Mouse (Mus musculus) heart, adult 2 months (tissue): ENCODE measurements around the gene Htr6. TPM values are rescaled to one million over a fixed set of nuclear protein-coding genes. Genes with fewer than 3 reads are reported as not detected.
A peak's percentile ranks its signal among the peaks of the same experiment; 100 is the strongest.

Experiments used
- DNase-seq, 2 experiments: peaks; one replicate each; pipeline ENCODE4 v3.0.0; 2021
- H3K27ac ChIP-seq: fragments of 200-600 bp; 2 replicates; pipeline ENCODE4 v1.8.1; 2022
- H3K27me3 ChIP-seq: fragments of 200-500 bp; 2 replicates; pipeline ENCODE4 v1.6.1; 2012; ENCODE audit warnings: mild to moderate bottlenecking, low read length, inconsistent platforms, mixed read lengths; ENCODE audit not compliant: control insufficient read depth, insufficient read depth
- H3K36me3 ChIP-seq: fragments of 200-500 bp; 2 replicates; pipeline ENCODE4 v1.6.1; 2012; ENCODE audit warnings: low read length, inconsistent platforms; ENCODE audit not compliant: control insufficient read depth, insufficient read depth
- H3K4me1 ChIP-seq: fragments of 200-500 bp; 2 replicates; pipeline ENCODE4 v1.6.1; 2011; ENCODE audit warnings: low read length; ENCODE audit not compliant: control insufficient read depth, insufficient read depth
- H3K4me3 ChIP-seq: fragments of 200-600 bp; 2 replicates; pipeline ENCODE4 v1.8.1; 2022
- H3K79me2 ChIP-seq: fragments of 200-500 bp; replicated peaks from 2 replicates; pipeline ENCODE4 v1.6.1; 2012; ENCODE audit warnings: mild to moderate bottlenecking, inconsistent platforms, low read length, moderate library complexity, mixed read lengths; ENCODE audit not compliant: control insufficient read depth, insufficient read depth
- H3K9ac ChIP-seq: fragments of 200-500 bp; 2 replicates; pipeline ENCODE4 v1.6.1; 2012; ENCODE audit warnings: low read depth, mild to moderate bottlenecking, control low read depth, inconsistent platforms, low read length, mixed read lengths
- CTCF ChIP-seq: fragments of 200-600 bp; IDR thresholded peaks from 2 replicates; pipeline ENCODE4 v1.8.1; 2022; ENCODE audit warnings: antibody characterized with exemption, mild to moderate bottlenecking, moderate library complexity
- EP300 ChIP-seq: fragments of 200-500 bp; IDR thresholded peaks from 2 replicates; pipeline ENCODE4 v1.6.1; 2011; ENCODE audit warnings: low read depth, low read length, control low read depth; ENCODE audit not compliant: insufficient read depth
- POLR2A ChIP-seq: fragments of 200-500 bp; IDR thresholded peaks from 2 replicates; pipeline ENCODE4 v1.6.1; 2011; ENCODE audit warnings: mild to moderate bottlenecking, low read depth, low read length, control low read depth; ENCODE audit not compliant: insufficient read depth
- WGBS: fragments of 180-500 bp; shearing (Covaris S2); methylation state at CpG from one replicate; pipeline ENCODE4 v1.1.7; 2018; 5-methylcytosine and 5-hydroxymethylcytosine counted together
- intact Hi-C: fragments of 180-260 bp; cut with DNase I; formaldehyde crosslinking; loops from one replicate; pipeline ENCODE4 v1.15.1; 2025
- polyA plus RNA-seq: library from polyadenylated mRNA; depleted of rRNA; stranded (reverse); fragments of >200 nt; gene quantifications from 2 replicates; pipeline ENCODE4 v1.2.3, GENCODE M21; 2012
- total RNA-seq, 2 experiments: library from RNA; stranded (reverse); gene quantifications; 2 replicates each; pipeline ENCODE4 v1.2.3; 2021

Htr6 gene
- total and polyA plus RNA-seq, 3 experiments = not detected

DNA sequence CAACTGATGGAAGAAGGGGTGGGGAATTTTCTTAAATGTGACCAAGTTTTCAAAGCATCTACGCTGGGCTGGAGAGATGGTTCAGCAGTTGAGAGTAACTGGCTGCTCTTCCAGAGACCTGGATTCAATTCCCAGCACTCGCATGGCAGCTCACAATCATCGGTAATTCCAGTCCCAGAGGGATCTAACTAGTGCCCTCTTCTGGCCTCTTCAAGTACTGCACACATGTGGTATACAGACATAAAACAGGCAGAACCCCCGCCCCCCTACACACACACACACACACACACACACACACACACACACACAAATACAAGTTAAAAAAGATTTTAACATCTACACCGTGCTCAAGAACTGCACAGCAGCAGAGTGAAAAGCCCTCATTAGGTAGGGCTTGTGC, 40.4 kb upstream of the Htr6 start:
- Histone ChIP-seq H3K4me1 (peaks cover 28% of the 10 kb centered on the region), H3K79me2 (peaks cover 12% of the 10 kb centered on the region), H3K4me3 (no peak overlapping the region), H3K36me3 (peaks cover 19% of the 10 kb centered on the region), H3K27me3 (no peaks in the 10 kb centered on the region), H3K27ac (no peak overlapping the region), H3K9ac (no peak overlapping the region)
- intact Hi-C loops = no loop called here
- 92% methylated on average over 5 of the region's 5 CpGs for WGBS
- TF ChIP-seq CTCF (peak; percentile 36), POLR2A (no peak), EP300 (no peak)
- DNase-seq = no peak

- H3K27ac ChIP-seq = no peak overlapping the region
- H3K9ac ChIP-seq = no peak overlapping the region
- no peaks in the 10 kb centered on the region for H3K27me3 ChIP-seq
- H3K4me3 ChIP-seq = no peak overlapping the region
- TF ChIP-seq POLR2A (no peak), CTCF (no peak), EP300 (no peak)
- H3K79me2 ChIP-seq = peaks cover 12% of the 10 kb centered on the region
- H3K4me1 ChIP-seq = peaks cover 31% of the 10 kb centered on the region
- intact Hi-C loops = no loop called here
- WGBS = 67% methylated on average over 3 of the region's 3 CpGs
- DNase-seq = no peak
- peaks cover 5% of the 10 kb centered on the region for H3K36me3 ChIP-seq
Observed at GRCm38 (mm10) chr4:139112482-139112881, 37.1 kb upstream of the Htr6 start.

DNA sequence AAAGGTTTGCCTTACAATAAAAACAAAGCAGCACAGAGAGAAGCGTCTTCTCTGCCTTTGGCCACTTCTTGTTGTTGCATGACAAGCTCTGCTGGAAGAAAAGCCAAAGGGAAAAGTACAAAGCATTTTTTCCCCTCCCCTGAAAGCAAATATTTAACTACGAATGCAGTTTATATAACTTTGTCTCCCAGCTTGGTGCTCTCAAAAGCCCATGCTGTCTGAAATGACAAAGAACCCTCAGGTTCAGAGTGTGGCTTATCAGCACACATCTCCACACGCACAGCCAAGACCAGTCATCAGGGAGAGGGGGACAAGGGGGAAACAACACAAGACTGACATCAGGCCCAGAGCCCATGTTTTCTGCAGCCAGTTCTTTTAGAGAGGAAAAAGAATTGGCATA, 36.1 kb upstream of the Htr6 start:
- intact Hi-C loops = no loop called here
- Histone ChIP-seq H3K79me2 (peaks cover 11% of the 10 kb centered on the region), H3K27ac (no peak overlapping the region), H3K4me1 (peaks cover 27% of the 10 kb centered on the region), H3K36me3 (peaks cover 2% of the 10 kb centered on the region), H3K9ac (no peak overlapping the region), H3K27me3 (no peaks in the 10 kb centered on the region), H3K4me3 (no peak overlapping the region)
- DNase-seq = no peak
- no peak for TF ChIP-seq POLR2A
- TF ChIP-seq EP300 = no peak
- no peak for TF ChIP-seq CTCF
- WGBS = 15% methylated on average over 3 of the region's 3 CpGs

DNA sequence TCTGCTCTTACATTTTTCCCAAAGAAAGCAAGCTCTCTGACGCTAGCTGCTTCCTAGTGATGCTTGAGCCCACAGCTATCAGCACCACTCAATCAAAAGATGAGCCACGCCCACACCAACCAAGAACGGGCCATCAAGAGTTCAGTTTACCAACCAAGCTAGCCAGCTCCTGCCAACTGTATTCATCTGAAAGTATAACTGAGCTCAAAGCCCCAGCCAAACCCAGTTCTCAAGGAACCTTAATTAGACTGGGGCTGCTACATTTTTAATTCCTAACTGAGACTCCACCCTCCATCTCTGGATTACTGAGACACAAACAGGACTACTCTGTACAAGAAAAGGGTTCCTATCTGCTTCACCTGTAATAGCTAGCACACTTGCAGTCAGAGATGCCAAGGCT, 35.5 kb upstream of the Htr6 start:
- no peaks in the 10 kb centered on the region for H3K27me3 ChIP-seq
- H3K36me3 ChIP-seq = peaks cover 2% of the 10 kb centered on the region
- TF ChIP-seq EP300 (no peak), POLR2A (no peak), CTCF (no peak)
- no peak overlapping the region for H3K27ac ChIP-seq
- H3K4me3 ChIP-seq = no peak overlapping the region
- peaks cover 26% of the 10 kb centered on the region for H3K4me1 ChIP-seq
- 49% methylated on average over 3 of the region's 3 CpGs for WGBS
- peaks cover 9% of the 10 kb centered on the region for H3K79me2 ChIP-seq
- intact Hi-C loops = no loop called here
- H3K9ac ChIP-seq = no peak overlapping the region
- DNase-seq = no peak

GRCm38 (mm10) chr4:139105453-139105852, 30.1 kb upstream of the Htr6 start:
- Histone ChIP-seq H3K9ac (no peak overlapping the region), H3K4me3 (no peak overlapping the region), H3K36me3 (no peaks in the 10 kb centered on the region; the same call in none of the 2 replicates), H3K79me2 (peaks cover 7% of the 10 kb centered on the region), H3K27ac (no peak overlapping the region), H3K27me3 (no peaks in the 10 kb centered on the region), H3K4me1 (peaks cover 7% of the 10 kb centered on the region)
- 81% methylated on average over 1 of the region's 1 CpGs for WGBS
- intact Hi-C loops = no loop called here
- no peak for DNase-seq
- TF ChIP-seq POLR2A (no peak), EP300 (no peak), CTCF (no peak)

DNA sequence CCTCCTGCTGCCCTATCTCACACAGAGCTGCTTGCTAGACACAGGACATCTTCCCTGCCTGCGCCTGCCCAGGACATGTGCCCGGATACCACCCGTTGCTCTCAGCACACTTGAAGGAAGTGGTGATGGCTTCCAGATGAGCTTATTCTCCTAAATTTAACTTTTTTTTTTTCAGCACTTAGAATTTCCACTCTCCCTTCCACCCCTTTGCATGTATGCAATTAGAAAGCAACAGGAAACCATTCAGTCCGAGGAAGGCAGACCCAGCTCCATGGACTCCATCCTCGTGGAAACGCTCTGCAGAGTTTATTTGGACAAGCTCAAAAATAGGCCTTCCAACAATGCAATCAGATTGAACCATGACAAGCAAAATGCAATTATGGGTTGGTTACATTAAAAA, 26.2 kb upstream of the Htr6 start:
- TF ChIP-seq EP300 (no peak), CTCF (no peak), POLR2A (no peak)
- H3K9ac ChIP-seq = no peak overlapping the region
- H3K36me3 ChIP-seq = no peaks in the 10 kb centered on the region; the same call in none of the 2 replicates
- no peak overlapping the region for H3K4me3 ChIP-seq
- intact Hi-C loops = no loop called here
- no peak overlapping the region for H3K27ac ChIP-seq
- no peak for DNase-seq
- H3K4me1 ChIP-seq = no peaks in the 10 kb centered on the region; the same call in 1 of the 2 replicates
- no peaks in the 10 kb centered on the region for H3K27me3 ChIP-seq
- WGBS = 70% methylated on average over 6 of the region's 6 CpGs
- peaks cover 2% of the 10 kb centered on the region for H3K79me2 ChIP-seq
